Mouse (Mus musculus): ENCODE measurements around the gene Ddx55. TPM values are rescaled to one million over a fixed set of nuclear protein-coding genes. Genes with fewer than 3 reads are reported as not detected.
A peak's percentile ranks its signal among the peaks of the same experiment; 100 is the strongest.

The Ddx55 gene
- polyA plus RNA-seq, 1 experiment from 2014 or later = 15.3 TPM

DNA sequence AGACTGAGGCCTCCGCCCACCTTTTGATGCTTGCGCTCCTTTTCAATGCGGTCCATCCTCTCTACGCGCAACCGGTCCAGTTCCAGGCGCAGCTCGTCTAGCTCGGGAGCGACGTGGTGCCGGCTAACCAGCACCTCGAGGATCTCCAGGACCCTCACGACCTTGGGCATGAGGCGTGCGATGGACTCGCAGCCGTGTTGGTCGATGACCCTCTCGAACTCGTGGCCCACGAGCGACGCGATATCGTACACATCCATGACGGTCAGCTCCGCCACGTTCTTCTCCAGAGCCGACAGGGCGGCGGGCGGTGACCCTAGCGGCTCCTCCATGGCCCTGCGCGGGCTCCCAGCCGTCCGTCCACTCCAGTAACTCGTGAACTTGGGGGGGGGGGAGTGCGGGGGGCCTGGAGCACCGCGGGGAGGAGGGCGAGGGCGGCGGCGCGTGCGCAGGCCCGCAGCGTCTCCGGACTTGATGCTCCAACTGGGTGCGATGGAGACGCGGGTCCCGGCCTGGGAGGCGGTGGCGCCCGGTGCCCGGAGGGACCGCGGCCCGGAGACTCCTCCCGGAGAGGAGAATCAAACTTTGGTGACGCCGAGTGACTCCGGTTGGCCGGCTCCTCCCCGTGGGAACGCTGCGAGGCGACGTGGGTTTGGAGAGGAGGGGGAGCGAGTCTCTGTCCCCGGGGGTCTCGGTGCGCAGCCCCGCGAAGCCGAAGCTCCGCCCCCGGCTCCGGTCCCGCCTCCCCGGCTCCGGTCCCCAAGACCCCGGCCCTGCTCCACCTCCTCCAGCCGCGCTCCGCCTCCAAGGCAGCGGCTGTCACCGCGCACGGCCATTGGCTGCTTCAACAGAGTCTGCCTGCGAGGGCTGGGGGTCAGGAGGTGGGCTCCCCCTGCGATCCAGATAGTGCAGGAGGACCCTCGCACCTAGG is 21.7 kb upstream of the Ddx55 start, which contains the start of gene Rilpl1:
TSS of gene Rilpl1 (minus strand) at position 737 of the 928 bp plus-strand sequence.
- H3K9ac ChIP-seq (replicated peaks; ENCODE audit: low read depth, low read length) = peak within 1 kb of the TSS; percentile 37
- ATAC-seq (ENCODE audit: insufficient number of reproducible peaks, insufficient read depth, low FRiP score, low read depth) = peak; percentile 89
- peak within 1 kb of the TSS; percentile 69 for H3K4me3 ChIP-seq (ENCODE audit: low read depth, low read length)
- no peaks in the 10 kb centered on the region for H3K27me3 ChIP-seq (ENCODE audit: control insufficient read depth, insufficient read depth, low read length)
- WGBS = under 1% methylated on average over 94 of the region's 96 CpGs
- H3K9me3 ChIP-seq (ENCODE audit: control insufficient read depth, low read depth, low read length) = no peaks in the 10 kb centered on the region
- H3K4me2 ChIP-seq (replicated peaks; ENCODE audit: low read depth, low read length) = peak within 1 kb of the TSS; percentile 80
- peaks cover 26% of the 10 kb centered on the region for H3K4me1 ChIP-seq (ENCODE audit: control insufficient read depth, insufficient read depth, low read length)
- no peaks in the 10 kb centered on the region for H3K36me3 ChIP-seq (ENCODE audit: control insufficient read depth, insufficient read depth, low read length)
- H3K27ac ChIP-seq (ENCODE audit: low read length) = peak within 1 kb of the TSS; percentile 69

GRCm38 (mm10) chr5:124531583-124531930 is 21.1 kb upstream of the Ddx55 start:
- H3K9me3 ChIP-seq (ENCODE audit: control insufficient read depth, low read depth, low read length) = no peaks in the 10 kb centered on the region
- peak overlapping the region; percentile 80 for H3K4me2 ChIP-seq (replicated peaks; ENCODE audit: low read depth, low read length)
- no peaks in the 10 kb centered on the region for H3K36me3 ChIP-seq (ENCODE audit: control insufficient read depth, insufficient read depth, low read length)
- H3K27me3 ChIP-seq (ENCODE audit: control insufficient read depth, insufficient read depth, low read length) = no peaks in the 10 kb centered on the region
- peak overlapping the region; percentile 37 for H3K9ac ChIP-seq (replicated peaks; ENCODE audit: low read depth, low read length)
- peak overlapping the region; percentile 69; the same call in 1 of the 2 replicates for H3K27ac ChIP-seq (ENCODE audit: low read length)
- peaks cover 27% of the 10 kb centered on the region for H3K4me1 ChIP-seq (ENCODE audit: control insufficient read depth, insufficient read depth, low read length)
- ATAC-seq (ENCODE audit: insufficient number of reproducible peaks, insufficient read depth, low FRiP score, low read depth) = no peak; the same call in 1 of the 2 replicates
- peak overlapping the region; percentile 69 for H3K4me3 ChIP-seq (ENCODE audit: low read depth, low read length)
- 7% methylated on average over 14 of the region's 14 CpGs for WGBS

DNA sequence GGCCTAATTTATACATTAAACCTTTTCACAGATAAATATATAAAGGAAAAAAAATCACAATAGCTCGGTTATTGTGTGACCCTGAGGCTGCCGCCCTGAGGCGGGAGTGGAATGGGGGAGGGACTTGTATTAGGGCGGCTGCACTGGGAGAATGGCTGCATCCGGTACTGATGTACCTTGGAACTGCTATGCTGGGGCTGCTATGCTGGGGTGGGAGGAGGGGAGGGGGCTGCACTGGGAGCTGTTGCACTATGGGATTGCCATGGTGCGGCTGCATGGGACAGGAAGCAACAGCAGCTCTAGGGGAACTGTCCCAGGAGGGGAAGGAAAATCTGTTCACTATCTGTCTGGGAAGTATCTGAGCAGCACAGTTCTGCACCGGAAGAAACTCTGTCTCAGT is 20.2 kb upstream of the Ddx55 start:
- Histone ChIP-seq H3K36me3 (ENCODE audit: control insufficient read depth, insufficient read depth, low read length) (no peaks in the 10 kb centered on the region), H3K9ac (replicated peaks; ENCODE audit: low read depth, low read length) (no peak overlapping the region; the same call in 1 of the 2 replicates), H3K4me1 (ENCODE audit: control insufficient read depth, insufficient read depth, low read length) (peaks cover 30% of the 10 kb centered on the region), H3K9me3 (ENCODE audit: control insufficient read depth, low read depth, low read length) (no peaks in the 10 kb centered on the region), H3K27ac (ENCODE audit: low read length) (peak overlapping the region; percentile 58; the same call in 1 of the 2 replicates), H3K4me3 (ENCODE audit: low read depth, low read length) (no peak overlapping the region), H3K4me2 (replicated peaks; ENCODE audit: low read depth, low read length) (0 out of 2 replicates have a peak overlapping the region, but pooled peaks have one; percentile 1), H3K27me3 (ENCODE audit: control insufficient read depth, insufficient read depth, low read length) (no peaks in the 10 kb centered on the region)
- WGBS = 29% methylated on average over 7 of the region's 7 CpGs
- ATAC-seq (ENCODE audit: insufficient number of reproducible peaks, insufficient read depth, low FRiP score, low read depth) = no peak; the same call in 1 of the 2 replicates

DNA sequence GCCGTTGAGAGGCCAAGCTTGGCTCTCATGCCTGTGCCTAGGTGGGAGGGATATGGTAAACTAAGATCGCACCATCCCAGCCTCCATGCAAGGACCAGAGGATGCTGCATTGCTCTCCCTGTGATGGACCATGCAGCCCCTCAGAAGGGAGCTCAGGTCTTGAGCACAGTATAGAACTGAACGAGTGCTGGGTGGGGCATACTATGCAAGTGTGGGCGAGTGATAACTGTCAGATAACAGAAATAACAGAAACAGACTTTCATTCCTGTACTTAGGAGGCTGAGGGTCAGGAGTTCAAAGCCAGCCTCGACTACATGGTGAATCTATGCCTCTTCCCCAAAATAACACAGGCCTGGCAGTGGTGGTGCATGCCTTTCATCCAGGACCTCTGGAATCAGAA is 17.6 kb upstream of the Ddx55 start:
- H3K4me1 ChIP-seq (ENCODE audit: control insufficient read depth, insufficient read depth, low read length) = peaks cover 12% of the 10 kb centered on the region
- H3K27me3 ChIP-seq (ENCODE audit: control insufficient read depth, insufficient read depth, low read length) = no peaks in the 10 kb centered on the region
- ATAC-seq (ENCODE audit: insufficient number of reproducible peaks, insufficient read depth, low FRiP score, low read depth) = no peak
- WGBS = 67% methylated on average over 5 of the region's 5 CpGs
- H3K4me3 ChIP-seq (ENCODE audit: low read depth, low read length) = no peak overlapping the region
- no peak overlapping the region for H3K27ac ChIP-seq (ENCODE audit: low read length)
- no peaks in the 10 kb centered on the region for H3K36me3 ChIP-seq (ENCODE audit: control insufficient read depth, insufficient read depth, low read length)
- no peaks in the 10 kb centered on the region for H3K9me3 ChIP-seq (ENCODE audit: control insufficient read depth, low read depth, low read length)
- no peak overlapping the region for H3K9ac ChIP-seq (replicated peaks; ENCODE audit: low read depth, low read length)
- H3K4me2 ChIP-seq (replicated peaks; ENCODE audit: low read depth, low read length) = no peak overlapping the region

DNA sequence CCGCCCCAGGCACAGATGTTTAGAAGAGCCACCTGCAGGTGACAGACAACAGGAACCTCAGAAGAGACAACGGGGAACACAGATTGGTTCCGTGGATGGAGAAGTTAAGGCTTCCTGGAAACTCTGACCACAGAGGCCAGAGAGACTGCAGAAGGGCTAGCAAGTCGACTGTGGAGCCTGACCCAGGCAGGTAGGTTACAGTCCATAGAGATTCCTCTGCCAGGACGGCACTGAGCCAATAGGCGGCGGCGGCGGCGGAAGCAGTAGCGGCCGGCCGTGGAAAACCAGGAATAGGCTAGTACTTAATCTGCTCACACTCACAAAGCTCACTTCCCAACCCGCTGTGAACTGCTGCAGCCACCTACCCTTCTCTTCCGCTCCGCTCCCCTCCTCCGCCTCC is 15.9 kb upstream of the Ddx55 start:
- 4% methylated on average over 17 of the region's 17 CpGs for WGBS
- H3K27ac ChIP-seq (ENCODE audit: low read length) = 0 out of 2 replicates have a peak overlapping the region, but pooled peaks have one; percentile 15
- 0 out of 2 replicates have a peak overlapping the region, but pooled peaks have one; percentile 8 for H3K4me3 ChIP-seq (ENCODE audit: low read depth, low read length)
- no peaks in the 10 kb centered on the region for H3K9me3 ChIP-seq (ENCODE audit: control insufficient read depth, low read depth, low read length)
- peaks cover 9% of the 10 kb centered on the region for H3K4me1 ChIP-seq (ENCODE audit: control insufficient read depth, insufficient read depth, low read length)
- H3K9ac ChIP-seq (replicated peaks; ENCODE audit: low read depth, low read length) = peak overlapping the region; percentile 14; the same call in 1 of the 2 replicates
- no peaks in the 10 kb centered on the region for H3K27me3 ChIP-seq (ENCODE audit: control insufficient read depth, insufficient read depth, low read length)
- ATAC-seq (ENCODE audit: insufficient number of reproducible peaks, insufficient read depth, low FRiP score, low read depth) = no peak
- H3K36me3 ChIP-seq (ENCODE audit: control insufficient read depth, insufficient read depth, low read length) = no peaks in the 10 kb centered on the region
- peak overlapping the region; percentile 42 for H3K4me2 ChIP-seq (replicated peaks; ENCODE audit: low read depth, low read length)

- H3K4me3 ChIP-seq (ENCODE audit: low read depth, low read length) = no peak overlapping the region
- H3K27ac ChIP-seq (ENCODE audit: low read length) = no peak overlapping the region
- no peak overlapping the region for H3K4me2 ChIP-seq (replicated peaks; ENCODE audit: low read depth, low read length)
- peaks cover 12% of the 10 kb centered on the region for H3K4me1 ChIP-seq (ENCODE audit: control insufficient read depth, insufficient read depth, low read length)
- H3K27me3 ChIP-seq (ENCODE audit: control insufficient read depth, insufficient read depth, low read length) = no peaks in the 10 kb centered on the region
- no peak overlapping the region for H3K9ac ChIP-seq (replicated peaks; ENCODE audit: low read depth, low read length)
- WGBS = 76% methylated on average over 14 of the region's 16 CpGs
- H3K9me3 ChIP-seq (ENCODE audit: control insufficient read depth, low read depth, low read length) = no peaks in the 10 kb centered on the region
- peaks cover 11% of the 10 kb centered on the region for H3K36me3 ChIP-seq (ENCODE audit: control insufficient read depth, insufficient read depth, low read length)
- no peak for ATAC-seq (ENCODE audit: insufficient number of reproducible peaks, insufficient read depth, low FRiP score, low read depth)
Observed at GRCm38 (mm10) chr5:124538813-124539792, 13.6 kb upstream of the Ddx55 start.

DNA sequence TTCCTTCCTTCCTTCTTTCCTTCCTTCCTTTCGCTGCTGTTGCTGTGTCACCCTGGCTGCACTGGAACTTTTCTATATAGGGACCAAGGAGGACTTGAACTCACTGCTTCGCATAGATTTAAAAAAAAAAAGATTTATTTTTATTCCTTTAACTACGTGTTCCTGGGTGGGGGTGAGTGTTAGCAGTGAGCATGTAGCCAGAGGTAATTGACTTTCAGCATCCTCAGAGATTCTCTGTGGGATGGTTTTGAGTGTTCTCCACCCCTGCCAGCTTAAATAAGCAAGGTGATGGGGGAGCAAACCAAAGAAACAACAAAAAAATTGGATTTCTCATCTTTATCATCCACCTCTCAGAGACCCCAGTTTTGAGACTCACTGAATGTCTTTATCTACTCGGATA is 12.8 kb upstream of the Ddx55 start:
- Histone ChIP-seq H3K36me3 (ENCODE audit: control insufficient read depth, insufficient read depth, low read length) (peaks cover 19% of the 10 kb centered on the region), H3K4me1 (ENCODE audit: control insufficient read depth, insufficient read depth, low read length) (peaks cover 12% of the 10 kb centered on the region), H3K9me3 (ENCODE audit: control insufficient read depth, low read depth, low read length) (no peaks in the 10 kb centered on the region), H3K9ac (replicated peaks; ENCODE audit: low read depth, low read length) (no peak overlapping the region), H3K4me3 (ENCODE audit: low read depth, low read length) (peak overlapping the region; percentile 95; the same call in 1 of the 2 replicates), H3K27me3 (ENCODE audit: control insufficient read depth, insufficient read depth, low read length) (no peaks in the 10 kb centered on the region), H3K27ac (ENCODE audit: low read length) (peak overlapping the region; percentile 36; the same call in 1 of the 2 replicates), H3K4me2 (replicated peaks; ENCODE audit: low read depth, low read length) (peak overlapping the region; percentile 28; the same call in 1 of the 2 replicates)
- no peak for ATAC-seq (ENCODE audit: insufficient number of reproducible peaks, insufficient read depth, low FRiP score, low read depth)
- 71% methylated on average over 4 of the region's 4 CpGs for WGBS

GRCm38 (mm10) chr5:124540383-124540786 is 12.3 kb upstream of the Ddx55 start, which contains the start of gene Tmed2:
Gene Tmed2, plus strand, starts transcription at chr5:124540695.
- H3K9ac ChIP-seq (replicated peaks; ENCODE audit: low read depth, low read length) = peak within 1 kb of the TSS; percentile 92
- no peaks in the 10 kb centered on the region for H3K9me3 ChIP-seq (ENCODE audit: control insufficient read depth, low read depth, low read length)
- ATAC-seq (ENCODE audit: insufficient number of reproducible peaks, insufficient read depth, low FRiP score, low read depth) = peak; percentile 92
- H3K27ac ChIP-seq (ENCODE audit: low read length) = peak within 1 kb of the TSS; percentile 84
- H3K27me3 ChIP-seq (ENCODE audit: control insufficient read depth, insufficient read depth, low read length) = no peaks in the 10 kb centered on the region
- H3K36me3 ChIP-seq (ENCODE audit: control insufficient read depth, insufficient read depth, low read length) = peaks cover 23% of the 10 kb centered on the region
- H3K4me3 ChIP-seq (ENCODE audit: low read depth, low read length) = peak within 1 kb of the TSS; percentile 95
- peak within 1 kb of the TSS; percentile 74 for H3K4me2 ChIP-seq (replicated peaks; ENCODE audit: low read depth, low read length)
- under 1% methylated on average over 35 of the region's 35 CpGs for WGBS
- peaks cover 12% of the 10 kb centered on the region for H3K4me1 ChIP-seq (ENCODE audit: control insufficient read depth, insufficient read depth, low read length)
